In genomic region chr2:67332211-67332610, GRCm38 (mm10) we compare ENCODE assay signal across 8 mouse cellular contexts.
DNase-seq lines count a peak whose midpoint lies in the region; ATAC-seq and TF ChIP-seq lines count a peak whose summit lies in the region.
"Had no signal": no experiment of that assay in that cellular context is flagged by ENCODE, and none has a peak within 500 bp of the region (broad histone marks: within the 10 kb centered on the region; RNA-seq: fewer than 3 reads in every experiment).

No protein-coding gene starts in this region.

- H3K36me3 ChIP-seq in forebrain, postnatal 0 days (ENCODE audit: insufficient read depth), result no peaks in the 10 kb centered on the region
- H3K36me3 ChIP-seq: neural tube, embryonic 12.5 days had no signal

- no peaks in the 10 kb centered on the region for H3K4me1 ChIP-seq in forebrain, postnatal 0 days (ENCODE audit: insufficient read depth)
- H3K4me1 ChIP-seq: neural tube, embryonic 12.5 days had no signal

- ATAC-seq in forebrain, postnatal 0 days, result peak; percentile 34; the same call in 1 of the 2 replicates

- TF ChIP-seq CTCF in forebrain, postnatal 0 days (IDR thresholded peaks at IDR 0.05; ENCODE audit: low read depth), result no peak

- 31% methylated on average over 2 of the region's 2 CpGs for WGBS in forebrain, postnatal 0 days

- no peak overlapping the region for H3K27ac ChIP-seq in forebrain, postnatal 0 days (ENCODE audit: low read depth, low read length)
- H3K27ac ChIP-seq: neural tube, embryonic 12.5 days had no signal

- H3K9me3 ChIP-seq in forebrain, postnatal 0 days (ENCODE audit: low read length), result no peaks in the 10 kb centered on the region
- H3K9me3 ChIP-seq: neural tube, embryonic 12.5 days had no signal

- no peaks in the 10 kb centered on the region for H3K27me3 ChIP-seq in forebrain, postnatal 0 days (ENCODE audit: insufficient read depth, low read length)
- H3K27me3 ChIP-seq: neural tube, embryonic 12.5 days had no signal

- H3K9ac ChIP-seq in forebrain, postnatal 0 days, result no peak overlapping the region
- H3K9ac ChIP-seq: neural tube, embryonic 12.5 days had no signal

- no peak overlapping the region for H3K4me3 ChIP-seq in forebrain, postnatal 0 days (ENCODE audit: low read depth, low read length)
- H3K4me3 ChIP-seq: neural tube, embryonic 12.5 days had no signal

- DNase-seq in left cerebral cortex, postnatal 10 days (ENCODE audit: extremely low spot score in 1 of 2, low spot score in 2 of 2), result peak; percentile 30 to 34
- DNase-seq in left cerebral cortex, postnatal 36 days (ENCODE audit: low spot score in 2 of 2), result no peak
- peak; percentile 55 for DNase-seq in forebrain, postnatal 0 days
- peak; percentile 15 for DNase-seq in kidney, adult 18-20 months
- peak; percentile 9 to 23 for DNase-seq in lung, postnatal 4 days
- DNase-seq in spleen, postnatal 10 days (ENCODE audit: low spot score in 2 of 2), result no peak
- no peak for DNase-seq in embryo, embryonic 11 days

- H3K4me2 ChIP-seq in forebrain, postnatal 0 days (ENCODE audit: low read depth), result no peak overlapping the region
- H3K4me2 ChIP-seq: neural tube, embryonic 12.5 days had no signal

- intact Hi-C loops in left cerebral cortex, postnatal 10 days (cut with DNase I), result no loop called here
- intact Hi-C loops in left cerebral cortex, postnatal 36 days (cut with DNase I), result no loop called here

Comparison
In these comparisons a context has a peak if more than half of its experiments do, and no peak if none do; other contexts are left out.
1. DNase-seq: peak in left cerebral cortex, postnatal 10 days (2 of 2), forebrain, postnatal 0 days (single experiment), kidney, adult 18-20 months (single experiment) and lung, postnatal 4 days (2 of 2); none in left cerebral cortex, postnatal 36 days (0 of 2), spleen, postnatal 10 days (0 of 2) and embryo, embryonic 11 days (single experiment).